Mouse (Mus musculus) layer of hippocampus, adult 8-10 months (tissue): ENCODE measurements at regions not wholly inside any gene's neighbourhood (a gene's known extent, or its start where the extent isn't known, plus 50 kb on each side); places are given as distances from the start of the nearest gene placed in this dataset.

Experiments
- DNase-seq, 2 experiments: peaks; one replicate each; pipeline ENCODE4 v3.0.0; 2022; ENCODE audit warnings: low spot score in 2 of 2

- DNase-seq, result no peak
Observed at GRCm38 (mm10) chr5:47508689-47509301, 474.1 kb upstream of the Slit2 start.

GRCm38 (mm10) chr5:47522161-47522942 lies 460.6 kb upstream of the Slit2 start:
- peak; percentile 3 to 7 for DNase-seq

GRCm38 (mm10) chr5:47528671-47529070 lies 454.3 kb upstream of the Slit2 start:
- DNase-seq, result no peak

DNA sequence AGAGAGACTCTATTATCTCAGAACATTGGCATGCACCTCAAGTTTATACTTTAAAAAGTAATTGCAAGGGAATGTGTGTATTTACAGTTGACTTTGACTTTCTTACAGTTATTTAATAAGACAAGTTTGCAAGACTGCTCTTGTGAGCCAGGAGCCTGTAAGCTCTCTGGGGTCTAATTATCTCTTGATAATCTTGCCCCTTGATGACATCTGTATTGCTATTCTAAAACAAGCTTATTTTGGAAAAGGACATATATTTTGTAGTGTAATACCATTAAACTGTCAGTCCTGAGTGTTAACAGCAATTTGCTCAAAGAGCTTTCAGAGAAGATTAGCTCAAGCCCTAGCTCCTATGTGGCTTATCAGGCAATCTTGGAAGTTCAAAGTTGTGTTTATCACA lies 445.4 kb upstream of the Slit2 start:
- DNase-seq, result no peak

DNA sequence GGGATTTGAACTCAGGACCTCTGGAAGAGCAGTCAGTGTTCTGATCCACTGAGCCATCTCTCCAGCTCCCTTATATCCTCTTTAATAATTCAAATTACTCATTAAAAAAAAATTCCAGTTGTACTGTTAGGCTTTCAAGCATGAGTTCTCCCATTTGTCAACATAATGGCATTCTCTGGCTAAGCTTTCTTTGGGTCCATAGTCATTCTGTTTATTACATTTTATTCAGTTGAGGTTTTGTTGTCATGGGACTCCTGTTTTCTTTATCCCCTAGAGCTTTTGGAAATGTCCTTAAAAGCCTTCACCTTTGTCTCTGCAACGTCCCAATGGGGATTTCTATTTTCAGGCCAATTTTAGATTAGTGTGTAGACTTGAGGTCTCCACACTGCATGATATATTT lies 440.7 kb upstream of the Slit2 start:
- no peak for DNase-seq

- no peak for DNase-seq
Observed at GRCm38 (mm10) chr5:47556717-47557116, 426.2 kb upstream of the Slit2 start.

DNA sequence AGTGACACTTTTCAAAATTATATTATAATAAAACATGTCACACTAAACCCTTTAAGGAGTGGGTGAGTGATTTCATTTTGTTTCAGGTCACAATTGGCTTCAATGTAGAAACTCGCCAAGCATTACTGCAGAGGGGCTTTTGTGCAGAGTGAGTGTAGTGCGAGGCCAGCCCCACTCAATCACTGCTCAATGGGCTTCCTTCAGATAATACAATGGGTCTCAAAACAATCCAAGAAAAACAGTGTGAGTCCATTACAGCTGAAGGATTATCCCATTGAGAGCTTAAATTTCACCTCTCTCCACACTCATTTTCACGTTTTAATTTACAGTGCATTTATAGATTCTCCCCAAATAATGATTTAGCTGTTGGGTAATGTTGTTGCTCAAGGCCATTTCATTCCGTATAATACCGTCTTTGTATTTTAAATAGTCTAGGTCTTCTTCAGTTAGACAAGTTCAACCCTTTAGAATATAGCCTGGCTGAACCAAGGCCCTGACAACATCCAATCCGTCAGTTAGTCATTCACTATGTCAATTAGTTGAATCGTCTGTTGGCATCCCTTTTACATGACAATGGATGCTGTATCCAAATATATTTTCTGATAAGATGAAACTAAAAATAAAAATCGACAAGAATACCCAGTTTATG lies 425.7 kb upstream of the Slit2 start:
- DNase-seq, result no peak
